Mouse (Mus musculus) kidney, postnatal 14 days (tissue): ENCODE measurements around the gene Arl3.

ENCODE experiments used
- DNase-seq: peaks from one replicate; pipeline ENCODE4 v3.0.0; 2022; ENCODE audit warnings: mixed read lengths

Arl3 gene

GRCm38 (mm10) chr19:46516667-46517528 lies 56.1 kb downstream of the Arl3 start:
- DNase-seq: peak; percentile 15

- DNase-seq: no peak
Measured at GRCm38 (mm10) chr19:46515287-46515821, 57.6 kb downstream of the Arl3 start.

GRCm38 (mm10) chr19:46514387-46514786 lies 58.6 kb downstream of the Arl3 start:
- no peak for DNase-seq

GRCm38 (mm10) chr19:46511263-46511662 lies 61.7 kb downstream of the Arl3 start:
- DNase-seq: peak; percentile 69

GRCm38 (mm10) chr19:46510824-46511223 lies 62.2 kb downstream of the Arl3 start:
- no peak for DNase-seq

GRCm38 (mm10) chr19:46510401-46510800 lies 62.6 kb downstream of the Arl3 start:
- DNase-seq: no peak

- DNase-seq: no peak
Measured at GRCm38 (mm10) chr19:46509736-46510135, 63.3 kb downstream of the Arl3 start.

- no peak for DNase-seq
Measured at GRCm38 (mm10) chr19:46509202-46509601, 63.8 kb downstream of the Arl3 start.

GRCm38 (mm10) chr19:46508738-46509137 lies 64.3 kb downstream of the Arl3 start:
- no peak for DNase-seq

- peak; percentile 90 for DNase-seq
Measured at GRCm38 (mm10) chr19:46507806-46508205, 65.2 kb downstream of the Arl3 start.

- no peak for DNase-seq
Measured at GRCm38 (mm10) chr19:46507181-46507581, 65.8 kb downstream of the Arl3 start.

GRCm38 (mm10) chr19:46506372-46506717 lies 66.7 kb downstream of the Arl3 start:
- no peak for DNase-seq

- DNase-seq: no peak
Measured at GRCm38 (mm10) chr19:46505646-46506371, 67.2 kb downstream of the Arl3 start.

GRCm38 (mm10) chr19:46504822-46505417 lies 68.1 kb downstream of the Arl3 start:
- no peak for DNase-seq

GRCm38 (mm10) chr19:46504085-46504552 lies 68.9 kb downstream of the Arl3 start:
- peak; percentile 78 for DNase-seq

GRCm38 (mm10) chr19:46503351-46504084 lies 69.5 kb downstream of the Arl3 start:
- peak; percentile 90 for DNase-seq

- peak; percentile 89 for DNase-seq
Measured at GRCm38 (mm10) chr19:46502471-46503166, 70.4 kb downstream of the Arl3 start.

GRCm38 (mm10) chr19:46502069-46502455 lies 70.9 kb downstream of the Arl3 start:
- DNase-seq: peak; percentile 86

- peak; percentile 91 for DNase-seq
Measured at GRCm38 (mm10) chr19:46501401-46502068, 71.5 kb downstream of the Arl3 start, which contains the start of gene Trim8. Trim8 (plus strand) TSS chr19:46501702.

- no peak for DNase-seq
Measured at GRCm38 (mm10) chr19:46500581-46501341, 72.2 kb downstream of the Arl3 start.
